Mouse (Mus musculus): ENCODE measurements around the gene Ccser1. TPM values are rescaled to one million over a fixed set of nuclear protein-coding genes. Genes with fewer than 3 reads are reported as not detected.

The Ccser1 gene
- polyA plus RNA-seq, 1 experiment from 2014 or later = 10.4 TPM

DNA sequence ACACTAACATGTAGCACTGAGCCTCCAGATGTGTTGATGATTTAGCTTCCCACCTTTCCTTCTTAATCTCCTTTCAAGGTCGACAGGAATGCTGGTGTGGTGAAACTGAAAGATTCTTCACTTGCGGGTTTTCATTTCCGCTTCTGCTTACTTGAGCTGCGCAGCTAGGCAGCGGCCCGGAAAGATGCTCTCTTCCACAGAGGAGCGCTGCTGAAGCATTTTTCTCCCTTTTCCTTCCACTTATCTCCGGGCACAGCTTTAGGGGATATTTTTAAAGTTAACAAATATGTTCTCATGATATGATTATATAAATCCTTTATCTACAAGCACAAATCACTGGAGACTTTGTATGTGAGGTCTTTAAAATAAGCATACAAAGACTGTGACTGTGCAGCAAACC, 587.0 kb downstream of the Ccser1 start:
- Histone ChIP-seq H3K36me3 (ENCODE audit: control insufficient read depth, insufficient read depth, low read length) (no peaks in the 10 kb centered on the region), H3K27ac (ENCODE audit: low read depth, low read length) (no peak overlapping the region), H3K9ac (ENCODE audit: low read depth, low read length) (no peak overlapping the region), H3K27me3 (ENCODE audit: control insufficient read depth, insufficient read depth, low read length) (no peaks in the 10 kb centered on the region), H3K4me3 (ENCODE audit: low read depth, low read length) (no peak overlapping the region), H3K4me1 (replicated peaks; ENCODE audit: control insufficient read depth, insufficient read depth, low read length) (no peaks in the 10 kb centered on the region), H3K9me3 (ENCODE audit: control insufficient read depth, low read length) (no peaks in the 10 kb centered on the region), H3K4me2 (replicated peaks; ENCODE audit: low read depth, low read length) (no peak overlapping the region)
- ATAC-seq (ENCODE audit: low FRiP score) = no peak
- WGBS = 82% methylated on average over 8 of the region's 8 CpGs
- no peak for DNase-seq (ENCODE audit: low spot score)

DNA sequence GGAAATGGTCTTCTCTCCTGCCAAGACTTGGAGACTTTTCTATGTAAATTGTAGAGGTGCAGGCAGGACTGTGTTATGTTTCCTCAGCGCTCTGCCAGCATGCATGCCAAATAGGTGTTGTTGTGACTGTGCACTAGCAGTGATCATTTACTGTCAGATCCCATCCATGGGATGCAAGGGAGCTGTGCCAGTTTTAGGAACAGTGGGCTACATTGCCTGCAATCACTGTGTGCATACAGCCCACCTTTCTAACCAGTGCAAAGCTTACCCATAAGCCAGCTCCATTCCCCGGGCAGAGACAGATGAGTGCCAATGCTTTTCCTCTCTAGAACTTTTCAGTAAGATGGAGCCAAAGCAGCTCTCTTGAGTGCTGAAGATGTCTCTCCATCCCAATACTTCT, 606.6 kb downstream of the Ccser1 start:
- WGBS = 93% methylated on average over 2 of the region's 2 CpGs
- H3K9me3 ChIP-seq (ENCODE audit: control insufficient read depth, low read length) = no peaks in the 10 kb centered on the region
- DNase-seq (ENCODE audit: low spot score) (no peak), ATAC-seq (ENCODE audit: low FRiP score) (no peak)
- no peak overlapping the region for H3K4me2 ChIP-seq (replicated peaks; ENCODE audit: low read depth, low read length)
- no peak overlapping the region for H3K9ac ChIP-seq (ENCODE audit: low read depth, low read length)
- H3K4me1 ChIP-seq (replicated peaks; ENCODE audit: control insufficient read depth, insufficient read depth, low read length) = no peaks in the 10 kb centered on the region
- no peaks in the 10 kb centered on the region for H3K36me3 ChIP-seq (ENCODE audit: control insufficient read depth, insufficient read depth, low read length)
- H3K27ac ChIP-seq (ENCODE audit: low read depth, low read length) = no peak overlapping the region
- no peaks in the 10 kb centered on the region for H3K27me3 ChIP-seq (ENCODE audit: control insufficient read depth, insufficient read depth, low read length)
- H3K4me3 ChIP-seq (ENCODE audit: low read depth, low read length) = no peak overlapping the region

DNA sequence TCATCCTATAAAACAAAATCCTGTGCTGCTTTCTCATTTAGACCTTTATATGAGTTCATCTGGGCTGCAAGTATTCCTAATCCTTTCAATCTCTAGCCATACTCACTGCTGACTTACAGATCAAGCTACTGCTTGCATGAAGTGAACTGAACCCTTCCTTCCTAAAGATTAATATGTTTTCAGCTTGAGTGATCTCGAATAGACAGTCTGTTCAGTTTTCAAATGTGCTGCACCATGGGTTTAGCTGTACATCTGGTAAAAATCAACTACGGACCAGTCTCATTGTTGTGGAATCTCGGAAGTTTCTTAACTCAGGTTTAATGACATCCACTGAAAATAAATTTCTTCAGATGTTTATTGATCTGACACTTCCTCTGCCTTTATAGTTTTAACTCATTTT, 620.8 kb downstream of the Ccser1 start:
- Histone ChIP-seq H3K27ac (ENCODE audit: low read depth, low read length) (no peak overlapping the region), H3K36me3 (ENCODE audit: control insufficient read depth, insufficient read depth, low read length) (no peaks in the 10 kb centered on the region), H3K9me3 (ENCODE audit: control insufficient read depth, low read length) (no peaks in the 10 kb centered on the region), H3K4me1 (replicated peaks; ENCODE audit: control insufficient read depth, insufficient read depth, low read length) (no peaks in the 10 kb centered on the region), H3K4me3 (ENCODE audit: low read depth, low read length) (no peak overlapping the region), H3K27me3 (ENCODE audit: control insufficient read depth, insufficient read depth, low read length) (no peaks in the 10 kb centered on the region), H3K4me2 (replicated peaks; ENCODE audit: low read depth, low read length) (no peak overlapping the region), H3K9ac (ENCODE audit: low read depth, low read length) (no peak overlapping the region)
- DNase-seq (ENCODE audit: low spot score) (no peak), ATAC-seq (ENCODE audit: low FRiP score) (no peak)
- 54% methylated on average over 3 of the region's 3 CpGs for WGBS

DNA sequence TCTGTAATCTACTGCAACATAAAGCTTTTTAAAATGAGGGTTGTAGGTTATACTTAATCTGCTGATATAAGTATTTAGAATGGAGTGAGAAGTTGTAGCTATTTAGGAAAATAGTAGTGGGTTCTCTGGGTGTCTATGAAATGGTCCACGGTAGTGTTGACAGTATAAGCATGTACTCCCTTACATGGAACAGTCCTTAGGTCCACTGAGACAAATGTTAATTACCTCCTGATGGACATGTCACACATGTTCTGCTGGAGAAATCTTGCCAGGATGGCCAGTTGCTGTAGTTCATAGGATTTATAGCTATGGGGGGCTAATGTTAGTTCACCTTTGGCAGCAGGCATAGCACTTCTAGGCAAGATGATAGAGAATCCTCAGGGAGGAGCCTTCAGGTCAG, 625.4 kb downstream of the Ccser1 start:
- Histone ChIP-seq H3K27ac (ENCODE audit: low read depth, low read length) (no peak overlapping the region), H3K27me3 (ENCODE audit: control insufficient read depth, insufficient read depth, low read length) (no peaks in the 10 kb centered on the region), H3K4me3 (ENCODE audit: low read depth, low read length) (no peak overlapping the region), H3K4me1 (replicated peaks; ENCODE audit: control insufficient read depth, insufficient read depth, low read length) (no peaks in the 10 kb centered on the region), H3K9ac (ENCODE audit: low read depth, low read length) (no peak overlapping the region), H3K9me3 (ENCODE audit: control insufficient read depth, low read length) (no peaks in the 10 kb centered on the region), H3K4me2 (replicated peaks; ENCODE audit: low read depth, low read length) (no peak overlapping the region), H3K36me3 (ENCODE audit: control insufficient read depth, insufficient read depth, low read length) (no peaks in the 10 kb centered on the region)
- ATAC-seq (ENCODE audit: low FRiP score) (no peak), DNase-seq (ENCODE audit: low spot score) (no peak)
- WGBS = 94% methylated on average over 1 of the region's 1 CpGs

DNA sequence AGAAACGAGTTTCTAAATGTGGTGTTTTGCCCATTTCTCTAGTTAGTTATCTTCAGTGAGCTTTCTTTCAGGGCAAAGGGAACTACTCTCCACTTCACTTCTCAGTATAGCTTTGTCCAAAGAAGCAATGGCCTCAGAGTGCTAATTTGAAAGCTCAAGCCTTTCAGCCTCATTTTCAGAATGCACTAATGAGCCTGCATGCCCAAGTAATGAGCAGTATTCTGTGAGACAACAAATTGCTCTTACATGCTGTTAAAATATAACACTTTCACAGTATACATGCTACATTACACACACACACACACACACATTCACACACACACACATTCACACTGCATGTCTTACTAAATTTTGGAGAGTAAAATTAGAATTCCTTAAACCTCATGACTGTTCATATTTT, 637.6 kb downstream of the Ccser1 start:
- DNase-seq (ENCODE audit: low spot score) = no peak
- no peaks in the 10 kb centered on the region for H3K4me1 ChIP-seq (replicated peaks; ENCODE audit: control insufficient read depth, insufficient read depth, low read length)

DNA sequence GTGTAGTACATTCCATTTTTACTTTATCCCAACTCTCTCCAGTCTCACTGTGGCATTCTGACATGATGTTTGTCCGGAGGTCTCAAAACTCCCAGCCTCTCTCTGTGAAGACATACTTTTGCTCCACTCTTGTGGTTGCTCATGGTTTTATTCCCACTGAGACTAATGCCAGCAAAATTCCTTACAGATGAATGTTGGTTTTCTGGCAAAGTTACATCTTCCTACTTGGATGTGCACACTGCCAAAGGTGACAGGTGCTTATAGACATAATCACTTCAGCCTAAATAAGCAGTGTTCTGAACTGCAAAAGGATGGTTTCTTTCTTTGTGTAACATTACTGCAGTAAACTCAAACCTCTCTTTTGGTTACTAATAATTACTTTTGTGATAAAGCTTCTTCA, 696.2 kb downstream of the Ccser1 start:
- Histone ChIP-seq H3K36me3 (ENCODE audit: control insufficient read depth, insufficient read depth, low read length) (no peaks in the 10 kb centered on the region), H3K9ac (ENCODE audit: low read depth, low read length) (no peak overlapping the region), H3K4me2 (replicated peaks; ENCODE audit: low read depth, low read length) (no peak overlapping the region), H3K4me1 (replicated peaks; ENCODE audit: control insufficient read depth, insufficient read depth, low read length) (no peaks in the 10 kb centered on the region), H3K4me3 (ENCODE audit: low read depth, low read length) (no peak overlapping the region), H3K27ac (ENCODE audit: low read depth, low read length) (no peak overlapping the region), H3K9me3 (ENCODE audit: control insufficient read depth, low read length) (no peaks in the 10 kb centered on the region), H3K27me3 (ENCODE audit: control insufficient read depth, insufficient read depth, low read length) (no peaks in the 10 kb centered on the region)
- DNase-seq (ENCODE audit: low spot score) = no peak
- no peak for ATAC-seq (ENCODE audit: low FRiP score)
- 89% methylated on average over 1 of the region's 1 CpGs for WGBS

More for the DNA sequence above, 637.6 kb downstream of the Ccser1 start:
- Histone ChIP-seq H3K27ac (ENCODE audit: low read depth, low read length) (no peak overlapping the region), H3K9ac (ENCODE audit: low read depth, low read length) (no peak overlapping the region), H3K4me3 (ENCODE audit: low read depth, low read length) (no peak overlapping the region), H3K9me3 (ENCODE audit: control insufficient read depth, low read length) (no peaks in the 10 kb centered on the region), H3K36me3 (ENCODE audit: control insufficient read depth, insufficient read depth, low read length) (no peaks in the 10 kb centered on the region), H3K27me3 (ENCODE audit: control insufficient read depth, insufficient read depth, low read length) (no peaks in the 10 kb centered on the region), H3K4me2 (replicated peaks; ENCODE audit: low read depth, low read length) (no peak overlapping the region)
- ATAC-seq (ENCODE audit: low FRiP score) = no peak
- WGBS = 66% methylated on average over 1 of the region's 1 CpGs

DNA sequence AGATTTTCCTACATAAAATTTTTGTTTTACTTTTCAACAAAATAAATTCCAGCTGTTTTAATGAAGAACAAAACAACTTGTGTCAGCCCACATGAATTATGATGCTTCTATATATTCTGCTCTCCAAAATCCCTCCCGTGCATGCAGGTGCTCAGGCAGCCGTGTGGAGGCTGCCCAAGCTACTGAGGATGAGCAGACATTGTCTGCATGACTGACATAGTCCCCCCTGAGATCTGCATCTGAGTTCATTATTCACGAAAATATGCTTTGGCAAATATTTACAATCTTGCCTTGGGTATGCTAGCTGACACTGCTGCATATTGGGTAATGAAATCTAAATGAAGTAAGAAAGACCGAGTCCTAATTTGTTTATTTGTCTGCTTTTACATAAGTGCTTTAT, 718.1 kb downstream of the Ccser1 start:
- no peak for DNase-seq (ENCODE audit: low spot score)
- Histone ChIP-seq H3K9me3 (ENCODE audit: control insufficient read depth, low read length) (no peaks in the 10 kb centered on the region), H3K4me3 (ENCODE audit: low read depth, low read length) (no peak overlapping the region), H3K36me3 (ENCODE audit: control insufficient read depth, insufficient read depth, low read length) (no peaks in the 10 kb centered on the region), H3K27ac (ENCODE audit: low read depth, low read length) (no peak overlapping the region), H3K4me1 (replicated peaks; ENCODE audit: control insufficient read depth, insufficient read depth, low read length) (no peaks in the 10 kb centered on the region), H3K4me2 (replicated peaks; ENCODE audit: low read depth, low read length) (no peak overlapping the region), H3K27me3 (ENCODE audit: control insufficient read depth, insufficient read depth, low read length) (no peaks in the 10 kb centered on the region), H3K9ac (ENCODE audit: low read depth, low read length) (no peak overlapping the region)
- WGBS = 78% methylated on average over 4 of the region's 4 CpGs
- no peak for ATAC-seq (ENCODE audit: low FRiP score)

DNA sequence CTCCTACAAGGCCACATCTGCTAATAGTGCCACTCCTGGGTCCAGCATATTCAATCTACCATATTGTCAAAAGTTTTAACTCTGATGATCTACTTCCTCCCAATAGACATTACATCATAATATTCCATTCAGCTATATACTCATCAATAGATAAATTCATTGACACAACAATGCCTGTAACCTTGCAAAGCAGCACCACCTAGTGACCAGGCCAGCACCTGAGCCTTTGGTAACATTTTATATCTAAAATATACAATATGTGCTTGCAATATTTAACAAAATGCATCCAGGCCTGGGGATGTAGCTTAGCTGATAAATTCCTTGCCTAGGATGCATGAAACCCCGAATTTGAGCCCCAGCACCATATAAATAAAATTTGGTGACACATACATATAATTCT, 722.6 kb downstream of the Ccser1 start:
- H3K9ac ChIP-seq (ENCODE audit: low read depth, low read length) = no peak overlapping the region
- no peaks in the 10 kb centered on the region for H3K27me3 ChIP-seq (ENCODE audit: control insufficient read depth, insufficient read depth, low read length)
- 38% methylated on average over 1 of the region's 1 CpGs for WGBS
- no peaks in the 10 kb centered on the region for H3K4me1 ChIP-seq (replicated peaks; ENCODE audit: control insufficient read depth, insufficient read depth, low read length)
- H3K4me3 ChIP-seq (ENCODE audit: low read depth, low read length) = no peak overlapping the region
- H3K4me2 ChIP-seq (replicated peaks; ENCODE audit: low read depth, low read length) = no peak overlapping the region
- no peak overlapping the region for H3K27ac ChIP-seq (ENCODE audit: low read depth, low read length)
- H3K36me3 ChIP-seq (ENCODE audit: control insufficient read depth, insufficient read depth, low read length) = no peaks in the 10 kb centered on the region
- H3K9me3 ChIP-seq (ENCODE audit: control insufficient read depth, low read length) = no peaks in the 10 kb centered on the region
- ATAC-seq (ENCODE audit: low FRiP score) = 0 out of 2 replicates have a peak, but pooled peaks have one; percentile 2
- peak; percentile 3 for DNase-seq (ENCODE audit: low spot score)

DNA sequence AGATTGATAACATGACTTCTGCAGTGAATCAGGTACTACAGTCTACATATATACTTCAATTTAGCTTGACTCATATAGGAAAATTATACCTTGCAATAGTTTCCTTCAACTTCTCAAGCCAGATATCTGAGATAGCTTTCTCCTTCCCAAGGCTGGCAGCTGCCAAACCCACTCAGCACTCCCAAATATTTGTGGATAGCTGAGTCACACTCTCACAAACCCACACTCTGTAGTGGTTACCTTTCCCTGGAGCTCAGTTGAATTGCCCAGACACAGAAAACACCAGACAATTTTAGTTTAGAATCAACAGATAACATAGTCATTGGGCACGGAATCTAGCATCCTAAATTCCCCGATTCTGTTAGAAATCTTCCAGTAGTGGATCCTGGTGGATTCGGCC, 732.8 kb downstream of the Ccser1 start:
- H3K9me3 ChIP-seq (ENCODE audit: control insufficient read depth, low read length) = no peaks in the 10 kb centered on the region
- no peak overlapping the region for H3K9ac ChIP-seq (ENCODE audit: low read depth, low read length)
- no peak for DNase-seq (ENCODE audit: low spot score)
- no peaks in the 10 kb centered on the region for H3K36me3 ChIP-seq (ENCODE audit: control insufficient read depth, insufficient read depth, low read length)
- H3K27ac ChIP-seq (ENCODE audit: low read depth, low read length) = no peak overlapping the region
- ATAC-seq (ENCODE audit: low FRiP score) = no peak
- H3K4me1 ChIP-seq (replicated peaks; ENCODE audit: control insufficient read depth, insufficient read depth, low read length) = no peaks in the 10 kb centered on the region
- 88% methylated on average over 3 of the region's 3 CpGs for WGBS
- H3K4me2 ChIP-seq (replicated peaks; ENCODE audit: low read depth, low read length) = no peak overlapping the region
- H3K27me3 ChIP-seq (ENCODE audit: control insufficient read depth, insufficient read depth, low read length) = no peaks in the 10 kb centered on the region
- no peak overlapping the region for H3K4me3 ChIP-seq (ENCODE audit: low read depth, low read length)

Measured in hindbrain, embryonic 11.5 days (tissue).